Mouse (Mus musculus) A20 (cell line): ENCODE measurements around the gene Pard3b.

Experiments used
- DNase-seq: peaks from one replicate; pipeline ENCODE4 v3.0.0-alpha.2; 2011; ENCODE audit warnings: low read depth, low spot score

Pard3b gene

GRCm38 (mm10) chr1:61638347-61639111, at the start of gene Pard3b:
Gene Pard3b, plus strand, starts transcription at chr1:61638824.
- DNase-seq = no peak

GRCm38 (mm10) chr1:61616176-61616575, 22.4 kb upstream of the Pard3b start:
- DNase-seq = no peak

GRCm38 (mm10) chr1:61620651-61621050, 18.0 kb upstream of the Pard3b start:
- DNase-seq = no peak

GRCm38 (mm10) chr1:61629857-61630256, 8.8 kb upstream of the Pard3b start:
- no peak for DNase-seq

GRCm38 (mm10) chr1:61639114-61640093, 780 bp downstream of the Pard3b start:
- no peak for DNase-seq

GRCm38 (mm10) chr1:61641880-61642279, 3.3 kb downstream of the Pard3b start:
- no peak for DNase-seq

- no peak for DNase-seq
Measured at GRCm38 (mm10) chr1:61645062-61645461, 6.4 kb downstream of the Pard3b start.

GRCm38 (mm10) chr1:61649964-61650363, 11.3 kb downstream of the Pard3b start:
- DNase-seq = no peak

GRCm38 (mm10) chr1:61651454-61652271, 13.0 kb downstream of the Pard3b start:
- DNase-seq = no peak

- no peak for DNase-seq
Measured at GRCm38 (mm10) chr1:61657760-61658159, 19.1 kb downstream of the Pard3b start.

GRCm38 (mm10) chr1:61659931-61660330, 21.3 kb downstream of the Pard3b start:
- DNase-seq = no peak

GRCm38 (mm10) chr1:61685221-61685814, 46.7 kb downstream of the Pard3b start:
- DNase-seq = no peak

- no peak for DNase-seq
Measured at GRCm38 (mm10) chr1:61685921-61686320, 47.3 kb downstream of the Pard3b start.

- DNase-seq = no peak
Measured at GRCm38 (mm10) chr1:61688301-61688700, 49.7 kb downstream of the Pard3b start.

- DNase-seq = no peak
Measured at GRCm38 (mm10) chr1:61698462-61699218, 60.0 kb downstream of the Pard3b start.

GRCm38 (mm10) chr1:61709812-61710211, 71.2 kb downstream of the Pard3b start:
- no peak for DNase-seq

- DNase-seq = no peak
Measured at GRCm38 (mm10) chr1:61711523-61711922, 72.9 kb downstream of the Pard3b start.

- no peak for DNase-seq
Measured at GRCm38 (mm10) chr1:61729654-61730053, 91.0 kb downstream of the Pard3b start.

- DNase-seq = no peak
Measured at GRCm38 (mm10) chr1:61736550-61736949, 97.9 kb downstream of the Pard3b start.

GRCm38 (mm10) chr1:61742831-61743230, 104.2 kb downstream of the Pard3b start:
- DNase-seq = no peak
